Mouse (Mus musculus) G1E (cell line): ENCODE data around the gene Lmtk2.

ENCODE experiments used
- CTCF ChIP-seq: IDR thresholded peaks from 2 replicates; pipeline ENCODE4 v1.5.1; 2012; ENCODE audit warnings: low read depth, low read length, inconsistent platforms, mixed read lengths
- GATA1 ChIP-seq: IDR thresholded peaks from 2 replicates; pipeline ENCODE4 v1.6.1; 2012; ENCODE audit warnings: borderline replicate concordance, low read length, inconsistent platforms, mixed read lengths
- TAL1 ChIP-seq: conservative IDR thresholded peaks from 2 replicates; pipeline ENCODE4 v1.6.1; 2012; ENCODE audit warnings: low read depth, low read length, inconsistent platforms, mixed read lengths

GRCm38 (mm10) chr5:144219936-144220335, 119.7 kb downstream of the Lmtk2 start:
- TF ChIP-seq CTCF (no peak), GATA1 (no peak), TAL1 (no peak)
